Mouse (Mus musculus) embryonic facial prominence, embryonic 14.5 days (tissue): ENCODE data around the gene Fank1. TPM values are rescaled to one million over a fixed set of nuclear protein-coding genes. Genes with fewer than 3 reads are reported as not detected.

Experiments used
- ATAC-seq: fragments of 200-750 bp; cut with Nextera tagmentation; 2 replicates; pipeline ENCODE4 v1.8.0; 2017; ENCODE audit warnings: low read depth, moderate number of reproducible peaks, moderate TSS enrichment
- DNase-seq: peaks from one replicate; pipeline ENCODE4 v3.0.0-alpha.2; 2015; ENCODE audit warnings: low spot score
- H3K27ac ChIP-seq: fragments of 300-500 bp; sonication (generic); replicated peaks from 2 replicates; pipeline ENCODE4 v1.5.1; 2014; ENCODE audit warnings: low read depth, mild to moderate bottlenecking, low read length, moderate library complexity
- H3K27me3 ChIP-seq: fragments of 300-500 bp; sonication (generic); replicated peaks from 2 replicates; pipeline ENCODE4 v1.6.1; 2014; ENCODE audit warnings: low read length; ENCODE audit not compliant: control insufficient read depth, insufficient read depth
- H3K36me3 ChIP-seq: fragments of 300-500 bp; sonication (generic); 2 replicates; pipeline ENCODE4 v1.6.1; 2014; ENCODE audit warnings: low read length, mixed read lengths; ENCODE audit not compliant: control insufficient read depth, insufficient read depth
- H3K4me1 ChIP-seq: fragments of 300-500 bp; sonication (generic); 2 replicates; pipeline ENCODE4 v1.6.1; 2014; ENCODE audit warnings: antibody characterized with exemption, low read length; ENCODE audit not compliant: control insufficient read depth, insufficient read depth
- H3K4me2 ChIP-seq: fragments of 300-500 bp; sonication (generic); 2 replicates; pipeline ENCODE4 v1.6.1; 2014; ENCODE audit warnings: low read depth, mild to moderate bottlenecking, low read length, moderate library complexity, mixed read lengths
- H3K4me3 ChIP-seq: fragments of 300-500 bp; sonication (generic); 2 replicates; pipeline ENCODE4 v1.5.1; 2014; ENCODE audit warnings: low read depth, mild to moderate bottlenecking, low read length
- H3K9ac ChIP-seq: fragments of 300-500 bp; sonication (generic); 2 replicates; pipeline ENCODE4 v1.6.1; 2014; ENCODE audit warnings: low read depth, mild to moderate bottlenecking, low read length, moderate library complexity, mixed read lengths
- H3K9me3 ChIP-seq: fragments of 300-500 bp; sonication (generic); 2 replicates; pipeline ENCODE4 v1.6.1; 2016; ENCODE audit warnings: low read length; ENCODE audit not compliant: control insufficient read depth
- WGBS: fragments of 180-500 bp; shearing (Covaris S2); extraction: QIAGEN DNeasy Blood & Tissue Kit; methylation state at CpG from one replicate; pipeline ENCODE4 v1.1.7; 2014; 5-methylcytosine and 5-hydroxymethylcytosine counted together
- polyA plus RNA-seq: library from polyadenylated mRNA; unstranded; fragments of >200 nt; fragmentation: Nextera tagmentation; extraction: Ambion mirVana; gene quantifications from 2 replicates; pipeline ENCODE4 v1.2.1, GENCODE M21; 2014

The Fank1 gene
- 2.1 and 3.0 TPM in 2 replicates for polyA plus RNA-seq

DNA sequence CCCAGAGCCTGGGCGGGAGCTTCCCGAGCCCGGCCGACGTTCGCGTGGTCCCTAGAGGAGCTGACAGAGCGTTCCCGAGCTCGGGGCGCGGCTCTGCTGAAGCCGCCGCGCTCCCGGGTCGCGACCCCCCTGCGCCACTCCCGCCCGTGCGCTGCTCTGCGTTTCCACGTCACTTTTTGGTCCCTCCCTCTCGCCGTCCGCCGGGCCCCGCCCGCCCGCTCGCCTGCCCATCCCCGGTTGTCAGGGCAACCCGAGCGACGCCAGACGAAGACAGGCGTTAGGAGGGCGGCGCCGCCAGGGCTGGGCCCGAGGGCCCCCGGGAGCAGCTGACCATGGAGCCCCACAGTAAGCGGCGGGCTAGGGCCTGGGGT lies at the start of gene Fank1:
Gene Fank1 (plus strand): TSS at position 236 of the 371 bp plus-strand sequence.
- H3K9ac ChIP-seq = peak within 1 kb of the TSS; percentile 78
- H3K36me3 ChIP-seq = no peaks in the 10 kb centered on the region
- peaks cover 7% of the 10 kb centered on the region for H3K4me1 ChIP-seq
- DNase-seq (peak; percentile 90), ATAC-seq (peak; percentile 95)
- no peak within 1 kb of the TSS for H3K27ac ChIP-seq
- H3K9me3 ChIP-seq = no peaks in the 10 kb centered on the region
- peak within 1 kb of the TSS; percentile 72 for H3K4me3 ChIP-seq
- peak within 1 kb of the TSS; percentile 83 for H3K4me2 ChIP-seq
- 0% methylated on average over 21 of the region's 45 CpGs for WGBS
- H3K27me3 ChIP-seq = no peaks in the 10 kb centered on the region

DNA sequence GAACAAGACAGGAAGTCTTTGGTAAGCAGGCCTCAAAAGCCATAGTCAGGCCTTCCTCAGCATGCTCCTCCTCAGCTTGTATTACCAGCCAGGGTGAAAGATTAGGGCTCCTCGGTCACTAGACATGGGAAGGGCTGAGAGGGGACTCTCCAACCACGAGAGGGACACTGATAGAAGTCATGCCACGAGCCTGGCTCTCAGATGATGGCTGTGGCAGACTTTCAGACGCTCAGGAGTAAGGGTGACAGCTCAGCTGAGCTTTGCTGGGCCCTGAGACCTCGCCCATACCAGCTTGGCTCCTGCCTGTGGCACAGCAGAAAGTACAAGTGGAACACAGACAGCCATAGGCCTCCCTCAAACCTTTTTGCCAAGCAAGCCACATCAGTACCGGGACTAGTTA lies 49.6 kb upstream of the Fank1 start:
- no peak overlapping the region for H3K9ac ChIP-seq
- no peak overlapping the region for H3K27ac ChIP-seq
- 79% methylated on average over 6 of the region's 6 CpGs for WGBS
- H3K36me3 ChIP-seq = peaks cover 22% of the 10 kb centered on the region
- ATAC-seq (no peak), DNase-seq (no peak)
- H3K4me1 ChIP-seq = no peaks in the 10 kb centered on the region
- no peaks in the 10 kb centered on the region for H3K27me3 ChIP-seq
- H3K9me3 ChIP-seq = no peaks in the 10 kb centered on the region
- no peak overlapping the region for H3K4me3 ChIP-seq
- no peak overlapping the region for H3K4me2 ChIP-seq

DNA sequence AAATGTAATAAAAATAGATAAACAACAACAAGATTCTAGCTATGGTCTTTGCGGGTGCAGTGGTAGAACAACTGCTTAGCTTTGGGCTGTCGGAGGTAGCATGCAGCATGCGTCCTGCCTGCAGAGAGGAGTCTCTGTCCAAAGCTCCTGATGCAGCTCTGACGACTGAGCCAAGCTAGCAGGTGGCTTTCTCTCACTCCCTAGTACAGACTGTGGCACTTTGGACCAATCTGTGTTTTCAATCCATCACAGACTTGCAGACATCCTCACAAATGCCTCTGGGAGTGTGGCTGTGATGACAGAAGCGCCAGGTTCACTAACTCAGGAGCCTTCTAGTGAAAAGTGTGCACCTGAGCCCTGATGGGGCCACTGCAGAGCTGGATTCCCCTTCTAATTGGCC lies 47.3 kb upstream of the Fank1 start:
- ATAC-seq (no peak), DNase-seq (no peak)
- H3K9ac ChIP-seq = no peak overlapping the region
- no peaks in the 10 kb centered on the region for H3K9me3 ChIP-seq
- peaks cover 8% of the 10 kb centered on the region; the same call in 1 of the 2 replicates for H3K36me3 ChIP-seq
- WGBS = 80% methylated on average over 5 of the region's 5 CpGs
- H3K27me3 ChIP-seq = no peaks in the 10 kb centered on the region
- no peak overlapping the region for H3K4me2 ChIP-seq
- no peaks in the 10 kb centered on the region for H3K4me1 ChIP-seq
- H3K4me3 ChIP-seq = no peak overlapping the region
- no peak overlapping the region for H3K27ac ChIP-seq

DNA sequence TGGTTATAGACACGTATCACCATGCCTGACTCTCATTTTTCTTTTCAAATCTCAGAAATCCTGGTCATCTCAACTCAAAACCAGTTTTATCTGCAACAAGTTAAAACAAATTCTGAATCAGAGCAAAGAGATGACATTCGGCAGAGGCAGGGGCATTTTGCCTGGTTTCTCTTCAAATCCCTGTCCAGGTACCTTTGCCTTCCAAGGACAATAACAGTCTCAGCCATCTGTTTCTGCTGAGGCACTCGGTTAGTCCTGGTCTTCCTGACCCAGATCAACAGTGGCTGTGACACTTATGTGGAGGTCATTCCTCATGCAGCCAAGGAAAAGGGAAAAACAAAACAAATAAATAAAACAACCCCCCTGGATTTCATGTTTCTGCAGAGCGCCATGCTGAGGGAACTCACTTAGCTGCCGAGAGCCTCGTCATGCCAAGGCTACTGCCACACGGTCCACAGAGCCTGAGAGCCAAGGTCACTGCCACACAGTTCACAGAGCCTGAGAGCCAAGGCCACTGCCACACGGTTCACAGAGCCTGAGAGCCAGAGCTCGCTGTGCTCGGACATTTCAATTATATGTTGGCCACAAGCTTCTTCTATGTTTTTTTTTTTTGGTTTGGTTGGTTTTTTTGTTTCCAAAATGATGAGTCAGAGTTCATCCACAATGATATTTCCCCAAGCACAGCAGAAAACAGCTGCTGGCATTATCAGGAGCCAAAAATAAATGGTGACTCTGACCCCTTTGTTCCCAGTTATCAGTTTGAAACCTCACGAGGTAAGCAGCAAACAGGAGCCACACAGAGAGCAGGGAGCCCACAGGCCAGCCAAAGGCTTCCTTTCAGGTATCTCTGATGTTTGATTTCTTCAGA lies 46.1 kb upstream of the Fank1 start:
- Histone ChIP-seq H3K9me3 (no peaks in the 10 kb centered on the region), H3K4me1 (no peaks in the 10 kb centered on the region), H3K27ac (no peak overlapping the region), H3K27me3 (no peaks in the 10 kb centered on the region), H3K9ac (no peak overlapping the region), H3K4me3 (no peak overlapping the region), H3K36me3 (0 out of 2 replicates have a peak, but pooled peaks cover 6% of the 10 kb centered on the region), H3K4me2 (no peak overlapping the region)
- DNase-seq (no peak), ATAC-seq (no peak)
- WGBS = 83% methylated on average over 11 of the region's 11 CpGs

DNA sequence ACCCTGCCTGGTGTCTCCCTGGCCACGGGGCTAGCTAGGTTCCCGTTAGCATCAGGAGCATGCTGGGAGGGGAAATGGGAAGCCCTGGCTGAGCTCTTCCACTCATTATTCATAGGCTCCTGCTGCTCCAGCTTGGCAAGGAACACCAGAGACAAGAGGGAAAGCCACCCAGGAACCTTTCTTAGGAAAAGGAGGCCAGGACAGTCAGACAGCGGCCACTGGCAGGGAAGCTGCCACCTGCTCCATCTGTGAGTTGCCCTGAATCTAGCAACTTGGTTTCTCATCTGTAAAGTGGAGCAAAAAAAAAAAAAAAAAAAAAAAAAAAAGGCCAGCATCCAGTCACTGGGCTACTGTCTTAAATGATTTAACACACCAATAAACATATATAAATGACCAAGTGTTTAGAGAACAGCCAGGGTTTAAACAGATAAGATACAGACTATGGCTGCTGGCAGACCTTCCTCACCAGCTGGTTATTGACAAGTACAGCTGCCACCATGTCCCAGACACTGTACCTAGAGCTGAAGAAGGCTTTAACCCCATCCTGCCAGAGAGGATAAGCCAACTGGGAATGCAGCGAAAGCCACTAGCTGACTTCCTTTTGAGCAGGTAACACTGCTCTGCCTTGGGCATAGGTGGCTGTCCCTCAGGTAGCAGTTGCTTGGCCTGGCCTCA lies 44.6 kb upstream of the Fank1 start:
- Histone ChIP-seq H3K36me3 (0 out of 2 replicates have a peak, but pooled peaks cover 6% of the 10 kb centered on the region), H3K9ac (no peak overlapping the region), H3K27me3 (no peaks in the 10 kb centered on the region), H3K9me3 (no peaks in the 10 kb centered on the region), H3K4me2 (no peak overlapping the region), H3K27ac (no peak overlapping the region), H3K4me3 (no peak overlapping the region), H3K4me1 (no peaks in the 10 kb centered on the region)
- no peak; the same call in 1 of the 2 replicates for ATAC-seq
- WGBS = 75% methylated on average over 4 of the region's 4 CpGs
- DNase-seq = peak; percentile 22

DNA sequence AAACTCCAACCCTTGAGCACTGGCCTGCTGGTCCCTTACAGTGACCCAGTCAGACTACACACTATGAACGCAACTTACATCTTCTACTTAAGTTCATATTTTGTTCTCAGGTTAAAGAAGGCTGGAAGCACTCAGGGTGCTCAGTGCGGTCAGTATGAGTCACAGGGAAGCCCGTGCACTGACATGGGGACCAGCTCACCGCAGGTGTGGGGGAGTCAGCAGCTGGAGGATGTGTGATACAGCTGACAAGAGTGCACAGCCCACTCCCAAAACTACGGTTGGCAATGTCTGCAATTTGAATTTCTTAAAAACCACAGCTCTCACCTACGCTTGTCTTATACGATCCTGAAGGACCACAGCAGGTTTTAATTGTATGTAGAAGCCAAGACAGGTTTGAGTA lies 36.1 kb upstream of the Fank1 start:
- WGBS = 82% methylated on average over 7 of the region's 7 CpGs
- no peaks in the 10 kb centered on the region for H3K4me1 ChIP-seq
- no peaks in the 10 kb centered on the region; the same call in 1 of the 2 replicates for H3K36me3 ChIP-seq
- no peak overlapping the region for H3K9ac ChIP-seq
- ATAC-seq (no peak), DNase-seq (no peak)
- H3K27ac ChIP-seq = no peak overlapping the region
- H3K27me3 ChIP-seq = no peaks in the 10 kb centered on the region
- no peaks in the 10 kb centered on the region for H3K9me3 ChIP-seq
- no peak overlapping the region for H3K4me3 ChIP-seq
- no peak overlapping the region for H3K4me2 ChIP-seq

DNA sequence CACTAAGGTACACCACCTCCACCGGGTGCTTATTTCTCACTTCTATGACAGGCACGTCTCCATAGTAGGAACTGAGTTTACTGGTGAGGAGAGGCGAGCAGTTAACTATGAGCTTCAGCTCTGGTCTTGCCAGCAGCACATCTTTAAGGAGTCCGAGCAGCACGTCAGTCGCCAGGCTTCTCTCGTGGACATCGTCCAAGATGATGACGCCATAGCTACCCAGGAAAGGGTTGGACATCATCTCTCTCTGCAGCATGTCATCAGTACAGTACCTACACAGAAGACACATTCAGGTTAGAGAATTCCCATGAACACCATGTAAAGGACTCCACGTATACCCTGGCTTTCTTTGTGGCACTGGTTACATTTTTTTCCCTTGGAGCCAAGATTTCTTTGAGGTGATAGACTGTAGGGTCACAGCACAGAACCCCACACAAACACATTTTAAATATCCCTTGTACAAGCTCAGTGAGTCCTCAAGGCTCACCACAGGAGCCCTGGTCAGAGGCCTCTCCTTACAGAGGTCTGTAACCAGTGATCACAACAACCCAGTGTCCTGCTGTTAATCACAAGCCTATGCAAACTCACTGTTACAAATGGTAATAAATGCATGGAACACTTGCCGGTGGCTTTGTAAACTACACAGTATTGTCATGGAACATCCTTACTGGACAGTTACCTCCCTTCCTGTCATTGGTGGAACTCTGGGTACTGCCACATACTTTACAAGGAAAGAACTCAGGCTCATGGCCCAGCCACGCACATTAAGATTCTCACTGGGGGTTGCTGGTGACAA lies 33.9 kb upstream of the Fank1 start:
- H3K9ac ChIP-seq = no peak overlapping the region
- no peaks in the 10 kb centered on the region for H3K4me1 ChIP-seq
- no peak overlapping the region for H3K27ac ChIP-seq
- H3K36me3 ChIP-seq = peaks cover 2% of the 10 kb centered on the region; the same call in 1 of the 2 replicates
- DNase-seq (no peak), ATAC-seq (no peak)
- WGBS = 92% methylated on average over 12 of the region's 12 CpGs
- H3K9me3 ChIP-seq = no peaks in the 10 kb centered on the region
- no peaks in the 10 kb centered on the region for H3K27me3 ChIP-seq
- no peak overlapping the region for H3K4me3 ChIP-seq
- no peak overlapping the region for H3K4me2 ChIP-seq

DNA sequence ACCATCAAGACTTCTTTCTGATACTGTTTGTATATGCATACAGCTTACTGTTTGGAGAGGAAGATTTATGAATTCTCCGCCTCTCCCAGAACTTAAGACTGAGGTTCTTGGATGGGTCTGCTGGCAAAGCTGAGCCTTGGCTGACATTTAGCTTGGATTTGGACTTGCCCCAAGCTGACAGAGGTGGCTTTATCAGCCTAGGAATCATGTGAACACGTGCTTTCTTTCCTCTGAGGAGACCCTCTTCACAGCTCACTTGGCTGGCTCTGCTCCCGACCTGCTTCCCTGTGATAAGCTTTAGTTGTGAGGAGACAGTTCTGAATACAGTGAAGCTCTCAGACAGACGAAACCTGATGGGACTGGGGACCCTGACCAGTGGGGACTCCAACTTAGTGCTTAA lies 33.0 kb upstream of the Fank1 start:
- Histone ChIP-seq H3K4me1 (no peaks in the 10 kb centered on the region), H3K36me3 (peaks cover 3% of the 10 kb centered on the region; the same call in 1 of the 2 replicates), H3K4me2 (no peak overlapping the region), H3K27ac (no peak overlapping the region), H3K4me3 (no peak overlapping the region), H3K9me3 (no peaks in the 10 kb centered on the region), H3K9ac (no peak overlapping the region), H3K27me3 (no peaks in the 10 kb centered on the region)
- WGBS = 66% methylated on average over 4 of the region's 4 CpGs
- ATAC-seq (no peak), DNase-seq (peak; percentile 59)
